Mouse (Mus musculus): Measurements from ENCODE around the gene Accs.

DNA sequence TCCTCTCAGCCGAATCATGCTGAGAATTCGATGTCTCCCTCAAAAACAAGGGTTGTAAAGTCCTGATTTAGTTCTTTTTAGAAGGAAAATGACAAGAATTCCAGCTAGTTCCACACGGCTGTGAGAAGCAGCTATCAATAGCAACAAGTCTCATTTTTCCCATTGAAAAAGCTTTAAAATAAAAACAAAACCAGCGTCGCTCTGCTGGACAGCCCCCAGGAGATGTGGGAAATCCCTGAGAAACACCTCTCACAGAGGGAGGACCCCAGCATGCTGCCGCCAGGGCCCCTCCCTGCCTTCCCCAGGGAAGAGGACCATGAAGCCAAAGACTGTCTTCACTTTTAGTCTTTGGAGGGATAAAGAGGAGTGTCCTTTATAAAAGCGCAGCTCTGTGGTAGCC, 48.6 kb downstream of the Accs start:
- TF ChIP-seq CTCF (IDR thresholded peaks at IDR 0.05; ENCODE audit: control insufficient read depth, insufficient read depth, insufficient read length) (no peak), MAX (IDR thresholded peaks at IDR 0.05) (no peak), USF1 (IDR thresholded peaks at IDR 0.05; ENCODE audit: low read depth) (no peak), MYOD1 (IDR thresholded peaks at IDR 0.05; ENCODE audit: control insufficient read depth, insufficient read length, low read depth) (no peak), CEBPB (IDR thresholded peaks at IDR 0.05; ENCODE audit: low read depth) (no peak), FOSL1 (IDR thresholded peaks at IDR 0.05; ENCODE audit: insufficient read depth, low read length, poor library complexity, severe bottlenecking) (no peak)

All from C2C12 (cell line).